Mouse (Mus musculus): ENCODE results near the gene Dusp23. TPM values are rescaled to one million over a fixed set of nuclear protein-coding genes. Genes with fewer than 3 reads are reported as not detected.

Gene Dusp23
- polyA plus RNA-seq (2012; ENCODE audit: low replicate concordance) = 4.3 and 6.6 TPM in 2 replicates

DNA sequence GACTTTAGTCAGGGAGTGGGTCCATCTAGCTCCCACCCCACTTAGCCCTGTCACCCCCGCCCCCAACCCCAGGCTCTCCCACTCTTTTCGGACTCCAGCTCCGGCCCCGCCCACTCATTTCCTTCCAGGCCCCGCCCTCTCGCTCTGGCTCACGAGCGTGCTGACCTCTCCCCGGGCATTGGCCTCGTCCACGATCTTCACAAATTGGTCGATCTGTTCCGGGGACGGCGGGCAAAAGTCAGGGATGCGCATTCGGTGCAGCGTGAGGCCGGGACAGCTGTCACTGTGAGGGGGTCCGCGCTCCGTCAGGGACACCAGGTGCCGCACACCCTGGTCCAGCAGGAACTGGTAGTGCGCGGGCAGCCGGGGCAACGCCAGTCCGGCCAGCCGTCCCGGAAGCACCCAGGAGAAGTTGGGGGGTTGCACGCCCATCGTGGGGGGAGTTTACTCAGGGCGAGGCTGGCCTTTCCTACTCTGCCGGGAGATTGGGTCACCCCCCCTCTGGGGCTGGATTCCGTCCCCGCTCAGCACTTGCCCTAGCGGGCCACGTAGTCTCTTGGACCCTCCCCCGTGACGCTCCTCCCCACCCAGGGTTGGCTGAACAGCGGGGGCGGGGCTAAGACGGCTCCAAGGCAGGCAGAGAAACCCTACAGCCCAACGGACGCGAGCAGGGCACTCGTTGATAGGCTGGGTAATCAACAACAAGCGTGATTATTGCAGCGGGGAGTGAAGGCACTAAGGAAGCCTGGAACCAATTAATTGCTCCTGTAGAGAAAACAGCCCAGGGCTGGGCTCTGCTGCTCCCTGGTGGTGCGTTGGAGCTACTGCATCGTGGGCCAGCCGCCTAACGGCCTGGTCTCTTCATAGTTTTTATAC, at the start of gene Dusp23:
Dusp23 (minus strand) TSS at position 512 of the 876 bp plus-strand sequence.

DNA sequence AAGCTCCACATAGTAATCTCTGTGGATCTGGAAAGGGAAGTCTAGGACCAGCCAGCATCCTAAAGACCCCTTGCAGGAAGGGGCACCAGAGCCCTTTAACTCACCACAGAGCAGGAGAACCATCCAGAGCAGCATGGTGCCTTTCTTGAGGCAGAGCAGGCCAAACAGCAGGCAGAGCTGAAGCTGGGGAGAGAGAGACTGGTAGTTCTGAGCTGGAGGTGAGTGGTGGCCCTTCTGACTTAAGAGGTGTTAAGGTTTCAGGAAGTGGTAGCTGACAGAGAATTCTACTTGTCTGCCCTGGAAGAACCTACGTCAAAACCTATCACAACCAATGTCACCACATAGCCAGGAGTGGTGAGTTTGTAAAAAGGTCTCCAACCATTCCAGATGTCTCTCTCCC, 30.4 kb downstream of the Dusp23 start, which contains the start of gene Fcrl6:
Fcrl6 (minus strand) TSS at position 226 of the 400 bp plus-strand sequence.

DNA sequence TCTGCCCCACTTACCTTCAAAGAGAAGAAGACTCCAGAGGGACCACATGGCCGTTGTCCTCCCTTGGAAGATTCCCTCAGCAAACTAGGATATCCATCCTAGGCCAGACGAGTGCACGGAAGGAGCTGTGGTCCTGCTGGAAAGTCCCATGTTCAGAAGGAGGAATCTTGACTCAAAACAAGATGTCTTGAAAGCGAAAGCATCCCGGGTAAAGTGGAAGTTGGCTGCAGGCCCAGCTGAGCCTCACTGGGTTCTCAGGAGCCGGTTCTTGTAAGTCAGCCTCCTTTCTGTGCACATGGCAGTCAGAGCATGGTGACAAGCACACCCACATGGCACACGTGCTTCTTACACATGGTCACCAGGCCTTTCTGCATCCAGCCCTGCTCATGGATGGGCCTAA, 42.4 kb downstream of the Dusp23 start, which contains the start of gene Slamf8:
Slamf8 (minus strand) TSS at position 184 of the 400 bp plus-strand sequence.

Other genes with a start within 250 kb of the Dusp23 start
- 0.40 and 0.54 TPM in 2 replicates for gene Slamf9, start 157.6 kb downstream of the Dusp23 start, polyA plus RNA-seq (2012; ENCODE audit: low replicate concordance)
- 5.4 and 9.7 TPM in 2 replicates for gene Igsf9, start 151.2 kb downstream of the Dusp23 start, polyA plus RNA-seq (2012; ENCODE audit: low replicate concordance)
- 84.0 and 546 TPM in 2 replicates for gene Tagln2, start 132.9 kb downstream of the Dusp23 start, polyA plus RNA-seq (2012; ENCODE audit: low replicate concordance)
- gene Cfap45, start 112.2 kb downstream of the Dusp23 start, polyA plus RNA-seq (2012; ENCODE audit: low replicate concordance) = 0.07 and 0.28 TPM in 2 replicates
- gene Vsig8, start 77.0 kb downstream of the Dusp23 start, polyA plus RNA-seq (2012; ENCODE audit: low replicate concordance) = 0.36 and 0.48 TPM in 2 replicates
- 0.98 and 2.4 TPM in 2 replicates for gene Slamf8, start 42.4 kb downstream of the Dusp23 start, polyA plus RNA-seq (2012; ENCODE audit: low replicate concordance)
- gene Fcrl6, start 30.4 kb downstream of the Dusp23 start, polyA plus RNA-seq (2012; ENCODE audit: low replicate concordance) = 0.15 TPM in 1 of 2 replicates, not detected in the other
- not detected in 2 replicates for gene Crp, start 65.1 kb upstream of the Dusp23 start, polyA plus RNA-seq (2012; ENCODE audit: low replicate concordance)

All from hematopoietic multipotent progenitor cell, adult 10-12 weeks (in vitro differentiated cells).